12 mouse cellular contexts compared by ENCODE assay signal in genomic region chr11:116132366-116133333, GRCm38 (mm10). TPM values are rescaled to one million over a fixed set of nuclear protein-coding genes. Genes with fewer than 3 reads are reported as not detected.
A peak's percentile ranks its signal among the peaks of the same experiment; 100 is the strongest.
DNase-seq lines count a peak whose midpoint lies in the region; ATAC-seq and TF ChIP-seq lines count a peak whose summit lies in the region.
"Had no signal": no experiment of that assay in that cellular context is flagged by ENCODE, and none has a peak within 500 bp of the region (broad histone marks: within the 10 kb centered on the region; RNA-seq: fewer than 3 reads in every experiment).

No protein-coding gene starts in this region.

- DNase-seq in hindbrain, postnatal 0 days (ENCODE audit: low spot score), result peak; percentile 35
- no peak for DNase-seq in hindbrain, embryonic 10.5 days (ENCODE audit: low spot score)
- peak; percentile 48 for DNase-seq in thymus, postnatal 4 days
- DNase-seq in thymus, adult 18-20 months, result no peak
- DNase-seq in stomach, postnatal 0 days (ENCODE audit: low spot score), result peak; percentile 33
- DNase-seq in natural killer cell, adult 2 months (ENCODE audit: low spot score in 2 of 2), result no peak
- DNase-seq: liver, embryonic 13.5 days had no signal

- TF ChIP-seq POLR2A in cortical plate, adult 2 months (IDR thresholded peaks at IDR 0.05; ENCODE audit: extremely low read depth, insufficient read depth, low read length), result no peak

- no peaks in the 10 kb centered on the region for H3K9me3 ChIP-seq in hindbrain, postnatal 0 days (ENCODE audit: low read length)
- no peaks in the 10 kb centered on the region for H3K9me3 ChIP-seq in hindbrain, embryonic 10.5 days
- no peaks in the 10 kb centered on the region for H3K9me3 ChIP-seq in stomach, postnatal 0 days (ENCODE audit: control insufficient read depth, low read length)
- H3K9me3 ChIP-seq: hindbrain, embryonic 15.5 days; liver, embryonic 13.5 days; stomach, embryonic 15.5 days had no signal

- no peak overlapping the region for H3K27ac ChIP-seq in hindbrain, postnatal 0 days
- H3K27ac ChIP-seq in hindbrain, embryonic 10.5 days, result no peak overlapping the region
- H3K27ac ChIP-seq in cortical plate, adult 2 months (ENCODE audit: insufficient read depth, low read length), result no peak overlapping the region
- no peak overlapping the region for H3K27ac ChIP-seq in stomach, postnatal 0 days (replicated peaks)
- H3K27ac ChIP-seq: stomach, embryonic 15.5 days had no signal

- no peaks in the 10 kb centered on the region for H3K27me3 ChIP-seq in hindbrain, postnatal 0 days (ENCODE audit: insufficient read depth, low read length)
- peaks cover 15% of the 10 kb centered on the region for H3K27me3 ChIP-seq in hindbrain, embryonic 10.5 days (ENCODE audit: insufficient read depth, poor library complexity, severe bottlenecking)
- H3K27me3 ChIP-seq in stomach, postnatal 0 days (ENCODE audit: control insufficient read depth, insufficient read depth, low read length), result no peaks in the 10 kb centered on the region
- H3K27me3 ChIP-seq: hindbrain, embryonic 15.5 days; liver, embryonic 13.5 days; stomach, embryonic 15.5 days had no signal

- 82% methylated on average over 16 of the region's 16 CpGs for WGBS in hindbrain, postnatal 0 days
- 85% methylated on average over 16 of the region's 16 CpGs for WGBS in hindbrain, embryonic 10.5 days
- whole genome bisulfite sequencing in stomach, postnatal 0 days, result 76% methylated on average over 16 of the region's 16 CpGs

- H3K36me3 ChIP-seq in hindbrain, postnatal 0 days (ENCODE audit: insufficient read depth, low read length), result peaks cover 3% of the 10 kb centered on the region; the same call in 1 of the 2 replicates
- peaks cover 58% of the 10 kb centered on the region for H3K36me3 ChIP-seq in hindbrain, embryonic 10.5 days
- H3K36me3 ChIP-seq in stomach, postnatal 0 days (ENCODE audit: control insufficient read depth, insufficient read depth, low read length), result peaks cover 2% of the 10 kb centered on the region; the same call in 1 of the 2 replicates

- TF ChIP-seq CTCF in hindbrain, postnatal 0 days (IDR thresholded peaks at IDR 0.05; ENCODE audit: low read depth), result peak; percentile 55
- TF ChIP-seq CTCF in cortical plate, adult 2 months (IDR thresholded peaks at IDR 0.05; ENCODE audit: extremely low read depth, insufficient read depth, low read length), result peak; percentile 32; the same call in 1 of the 2 replicates
- TF ChIP-seq CTCF in stomach, postnatal 0 days (IDR thresholded peaks at IDR 0.05; ENCODE audit: low read depth), result peak; percentile 69

- H3K4me1 ChIP-seq in hindbrain, postnatal 0 days (ENCODE audit: insufficient read depth, low read length), result peaks cover 16% of the 10 kb centered on the region
- H3K4me1 ChIP-seq in hindbrain, embryonic 10.5 days (replicated peaks), result peaks cover 55% of the 10 kb centered on the region
- H3K4me1 ChIP-seq in cortical plate, adult 2 months (ENCODE audit: control insufficient read depth, insufficient read depth, low read length), result peaks cover 4% of the 10 kb centered on the region
- peaks cover 8% of the 10 kb centered on the region for H3K4me1 ChIP-seq in stomach, postnatal 0 days (replicated peaks; ENCODE audit: control insufficient read depth, insufficient read depth)

- TF ChIP-seq EP300 in stomach, postnatal 0 days (optimal IDR thresholded peaks at IDR 0.05), result no peak

- H3K4me3 ChIP-seq in hindbrain, postnatal 0 days (ENCODE audit: low read length), result no peak overlapping the region
- H3K4me3 ChIP-seq in hindbrain, embryonic 10.5 days, result no peak overlapping the region
- H3K4me3 ChIP-seq in cortical plate, adult 2 months (ENCODE audit: insufficient read depth, low read length), result no peak overlapping the region
- no peak overlapping the region for H3K4me3 ChIP-seq in stomach, postnatal 0 days (ENCODE audit: low read depth, low read length)
- H3K4me3 ChIP-seq: erythroblast, embryonic 14.5 days; hindbrain, embryonic 15.5 days; liver, embryonic 13.5 days; stomach, embryonic 15.5 days had no signal

- ATAC-seq in hindbrain, postnatal 0 days, result no peak
- ATAC-seq in stomach, postnatal 0 days (ENCODE audit: low FRiP score, low TSS enrichment), result no peak
- no peak for ATAC-seq in frontal cortex, adult (ENCODE audit: low TSS enrichment)

- H3K9ac ChIP-seq in hindbrain, postnatal 0 days (replicated peaks; ENCODE audit: low read length), result no peak overlapping the region
- no peak overlapping the region; the same call in 1 of the 2 replicates for H3K9ac ChIP-seq in stomach, postnatal 0 days (ENCODE audit: low read length)
- H3K9ac ChIP-seq: hindbrain, embryonic 15.5 days; stomach, embryonic 15.5 days had no signal

- no peak overlapping the region for H3K4me2 ChIP-seq in hindbrain, postnatal 0 days (ENCODE audit: low read depth, low read length)
- H3K4me2 ChIP-seq in stomach, postnatal 0 days (replicated peaks; ENCODE audit: low read depth), result no peak overlapping the region
- H3K4me2 ChIP-seq: hindbrain, embryonic 15.5 days; liver, embryonic 13.5 days had no signal

RNA-seq across cellular contexts. Expression of gene Trim65, which starts 1.7 kb away (rescaled TPM):
- total RNA-seq in hindbrain, postnatal 0 days (2014; rRNA removed), result 8.2 and 9.6 TPM in 2 replicates
- polyA plus RNA-seq in hindbrain, postnatal 0 days (2015; fragmentation: Nextera tagmentation; extraction: Ambion mirVana), result 2.4 TPM in 2 replicates
- 1.8 and 2.0 TPM in 2 replicates for polyA plus RNA-seq in hindbrain, embryonic 10.5 days (2016; fragmentation: Nextera tagmentation; extraction: Ambion mirVana)
- 5.3 and 5.7 TPM in 2 replicates for polyA plus RNA-seq in cortical plate, adult 2 months (2012; rRNA removed)
- 3.3 and 4.1 TPM in 2 replicates for polyA plus RNA-seq in stomach, postnatal 0 days (2015; fragmentation: Nextera tagmentation; extraction: Ambion mirVana)

RNA-seq across cellular contexts. Expression of gene Trim47, which starts 5.6 kb away (rescaled TPM):
- total RNA-seq in hindbrain, postnatal 0 days (2014; rRNA removed), result 14.2 and 17.0 TPM in 2 replicates
- polyA plus RNA-seq in hindbrain, postnatal 0 days (2015; fragmentation: Nextera tagmentation; extraction: Ambion mirVana), result 9.5 and 10.1 TPM in 2 replicates
- 3.1 and 4.3 TPM in 2 replicates for polyA plus RNA-seq in hindbrain, embryonic 10.5 days (2016; fragmentation: Nextera tagmentation; extraction: Ambion mirVana)
- polyA plus RNA-seq in cortical plate, adult 2 months (2012; rRNA removed), result 5.5 and 6.2 TPM in 2 replicates
- polyA plus RNA-seq in stomach, postnatal 0 days (2015; fragmentation: Nextera tagmentation; extraction: Ambion mirVana), result 33.8 and 34.6 TPM in 2 replicates

RNA-seq across cellular contexts. Expression of gene Mrpl38, which starts 6.0 kb away (rescaled TPM):
- 83.9 and 94.0 TPM in 2 replicates for total RNA-seq in hindbrain, postnatal 0 days (2014; rRNA removed)
- polyA plus RNA-seq in hindbrain, postnatal 0 days (2015; fragmentation: Nextera tagmentation; extraction: Ambion mirVana), result 71.9 and 73.3 TPM in 2 replicates
- 108 and 114 TPM in 2 replicates for polyA plus RNA-seq in hindbrain, embryonic 10.5 days (2016; fragmentation: Nextera tagmentation; extraction: Ambion mirVana)
- 34.6 and 34.7 TPM in 2 replicates for polyA plus RNA-seq in cortical plate, adult 2 months (2012; rRNA removed)
- 49.5 and 50.2 TPM in 2 replicates for polyA plus RNA-seq in stomach, postnatal 0 days (2015; fragmentation: Nextera tagmentation; extraction: Ambion mirVana)

RNA-seq across cellular contexts. Expression of gene Fbf1, which starts 35.3 kb away (rescaled TPM):
- total RNA-seq in hindbrain, postnatal 0 days (2014; rRNA removed), result 68.1 and 73.5 TPM in 2 replicates
- polyA plus RNA-seq in hindbrain, postnatal 0 days (2015; fragmentation: Nextera tagmentation; extraction: Ambion mirVana), result 33.8 and 35.3 TPM in 2 replicates
- polyA plus RNA-seq in hindbrain, embryonic 10.5 days (2016; fragmentation: Nextera tagmentation; extraction: Ambion mirVana), result 59.2 and 62.8 TPM in 2 replicates
- 103 and 109 TPM in 2 replicates for polyA plus RNA-seq in cortical plate, adult 2 months (2012; rRNA removed)
- 8.0 and 8.8 TPM in 2 replicates for polyA plus RNA-seq in stomach, postnatal 0 days (2015; fragmentation: Nextera tagmentation; extraction: Ambion mirVana)

RNA-seq across cellular contexts. Expression of gene Wbp2, which starts 45.9 kb away (rescaled TPM):
- 146 and 171 TPM in 2 replicates for total RNA-seq in hindbrain, postnatal 0 days (2014; rRNA removed)
- polyA plus RNA-seq in hindbrain, postnatal 0 days (2015; fragmentation: Nextera tagmentation; extraction: Ambion mirVana), result 206 and 234 TPM in 2 replicates
- 98.1 and 128 TPM in 2 replicates for polyA plus RNA-seq in hindbrain, embryonic 10.5 days (2016; fragmentation: Nextera tagmentation; extraction: Ambion mirVana)
- 438 and 447 TPM in 2 replicates for polyA plus RNA-seq in cortical plate, adult 2 months (2012; rRNA removed)
- 71.0 and 89.6 TPM in 2 replicates for polyA plus RNA-seq in stomach, postnatal 0 days (2015; fragmentation: Nextera tagmentation; extraction: Ambion mirVana)

Comparison
In these comparisons a context has a peak if more than half of its experiments do, and no peak if none do; other contexts are left out.
1. DNase-seq: peak in hindbrain, postnatal 0 days (single experiment), thymus, postnatal 4 days (single experiment) and stomach, postnatal 0 days (single experiment); none in hindbrain, embryonic 10.5 days (single experiment), thymus, adult 18-20 months (0 of 2) and natural killer cell, adult 2 months (0 of 2).
2. Peak in every context shown above with its lines, with median percentiles within 50 percentile points of each other: CTCF ChIP-seq.